Mouse (Mus musculus) intestine, embryonic 16.5 days (tissue): ENCODE measurements around the gene Fgfr2. TPM values are rescaled to one million over a fixed set of nuclear protein-coding genes. Genes with fewer than 3 reads are reported as not detected.

Experiments used
- ATAC-seq: fragments of 200-750 bp; cut with Nextera tagmentation; 2 replicates; pipeline ENCODE4 v1.8.0; 2017; ENCODE audit warnings: moderate TSS enrichment, moderate library complexity
- H3K27ac ChIP-seq: fragments of 300-500 bp; sonication (generic); 2 replicates; pipeline ENCODE4 v1.5.1; 2014; ENCODE audit warnings: mild to moderate bottlenecking, low read length
- H3K27me3 ChIP-seq: fragments of 300-500 bp; sonication (generic); replicated peaks from 2 replicates; pipeline ENCODE4 v1.6.1; 2014; ENCODE audit warnings: low read length, control low read depth, mixed read lengths; ENCODE audit not compliant: control insufficient read depth, insufficient read depth
- H3K36me3 ChIP-seq: fragments of 300-500 bp; sonication (generic); 2 replicates; pipeline ENCODE4 v1.6.1; 2014; ENCODE audit warnings: low read length, control low read depth; ENCODE audit not compliant: control insufficient read depth, insufficient read depth
- H3K4me1 ChIP-seq: fragments of 300-500 bp; sonication (generic); 2 replicates; pipeline ENCODE4 v1.6.1; 2014; ENCODE audit warnings: low read length, control low read depth, mixed read lengths; ENCODE audit not compliant: control insufficient read depth, insufficient read depth
- H3K4me2 ChIP-seq: fragments of 300-500 bp; sonication (generic); 2 replicates; pipeline ENCODE4 v1.6.1; 2014; ENCODE audit warnings: low read depth, low read length, control low read depth
- H3K4me3 ChIP-seq: fragments of 300-500 bp; sonication (generic); 2 replicates; pipeline ENCODE4 v1.5.1; 2014; ENCODE audit warnings: mild to moderate bottlenecking, low read length
- H3K9ac ChIP-seq: fragments of 300-500 bp; sonication (generic); 2 replicates; pipeline ENCODE4 v1.6.1; 2014; ENCODE audit warnings: low read depth, low read length
- H3K9me3 ChIP-seq: fragments of 300-500 bp; sonication (generic); 2 replicates; pipeline ENCODE4 v1.6.1; 2016; ENCODE audit warnings: low read length, control low read depth; ENCODE audit not compliant: control insufficient read depth
- WGBS: fragments of 180-500 bp; shearing (Covaris S2); extraction: QIAGEN DNeasy Blood & Tissue Kit; methylation state at CpG from one replicate; pipeline ENCODE4 v1.1.7; 2014; 5-methylcytosine and 5-hydroxymethylcytosine counted together
- polyA plus RNA-seq: library from polyadenylated mRNA; unstranded; fragments of >200 nt; fragmentation: Nextera tagmentation; extraction: Ambion mirVana; gene quantifications from 2 replicates; pipeline ENCODE4 v1.2.1, GENCODE M21; 2015

The Fgfr2 gene
- polyA plus RNA-seq, 1 experiment from 2014 or later: 47.3 TPM

- no peak overlapping the region for H3K4me3 ChIP-seq
- no peak overlapping the region for H3K9ac ChIP-seq
- 79% methylated on average over 3 of the region's 3 CpGs for WGBS
- no peak for ATAC-seq
- no peaks in the 10 kb centered on the region for H3K27me3 ChIP-seq
- H3K36me3 ChIP-seq: no peaks in the 10 kb centered on the region
- H3K4me2 ChIP-seq: no peak overlapping the region
- no peak overlapping the region for H3K27ac ChIP-seq
- H3K4me1 ChIP-seq: no peaks in the 10 kb centered on the region
- H3K9me3 ChIP-seq: no peaks in the 10 kb centered on the region
Measured at GRCm38 (mm10) chr7:132110308-132110707, 1012.8 kb downstream of the Fgfr2 start.

GRCm38 (mm10) chr7:132106891-132107290 is 1016.3 kb downstream of the Fgfr2 start:
- ATAC-seq: no peak
- Histone ChIP-seq H3K4me3 (no peak overlapping the region), H3K27me3 (no peaks in the 10 kb centered on the region), H3K9me3 (no peaks in the 10 kb centered on the region), H3K9ac (no peak overlapping the region), H3K27ac (no peak overlapping the region), H3K4me1 (no peaks in the 10 kb centered on the region), H3K4me2 (no peak overlapping the region), H3K36me3 (no peaks in the 10 kb centered on the region)
- WGBS: 88% methylated on average over 4 of the region's 4 CpGs

- no peak overlapping the region for H3K4me3 ChIP-seq
- H3K4me1 ChIP-seq: no peaks in the 10 kb centered on the region
- no peaks in the 10 kb centered on the region for H3K27me3 ChIP-seq
- no peaks in the 10 kb centered on the region for H3K9me3 ChIP-seq
- no peak overlapping the region for H3K4me2 ChIP-seq
- no peak overlapping the region for H3K9ac ChIP-seq
- 65% methylated on average over 4 of the region's 4 CpGs for WGBS
- ATAC-seq: no peak
- no peaks in the 10 kb centered on the region for H3K36me3 ChIP-seq
- H3K27ac ChIP-seq: no peak overlapping the region
Measured at GRCm38 (mm10) chr7:132105326-132105725, 1017.8 kb downstream of the Fgfr2 start.

GRCm38 (mm10) chr7:132098441-132098840 is 1024.7 kb downstream of the Fgfr2 start:
- Histone ChIP-seq H3K27ac (no peak overlapping the region), H3K9ac (no peak overlapping the region), H3K36me3 (no peaks in the 10 kb centered on the region), H3K27me3 (no peaks in the 10 kb centered on the region), H3K4me2 (no peak overlapping the region), H3K4me3 (no peak overlapping the region), H3K9me3 (no peaks in the 10 kb centered on the region), H3K4me1 (no peaks in the 10 kb centered on the region)
- ATAC-seq: no peak
- WGBS: 29% methylated on average over 4 of the region's 4 CpGs

GRCm38 (mm10) chr7:132094666-132095065 is 1028.5 kb downstream of the Fgfr2 start:
- no peaks in the 10 kb centered on the region for H3K36me3 ChIP-seq
- no peak overlapping the region for H3K4me2 ChIP-seq
- no peaks in the 10 kb centered on the region for H3K9me3 ChIP-seq
- H3K27me3 ChIP-seq: no peaks in the 10 kb centered on the region
- ATAC-seq: no peak
- H3K4me3 ChIP-seq: no peak overlapping the region
- WGBS: 49% methylated on average over 7 of the region's 7 CpGs
- no peaks in the 10 kb centered on the region for H3K4me1 ChIP-seq
- H3K27ac ChIP-seq: no peak overlapping the region
- H3K9ac ChIP-seq: no peak overlapping the region

- no peak overlapping the region for H3K27ac ChIP-seq
- WGBS: 91% methylated on average over 7 of the region's 7 CpGs
- no peaks in the 10 kb centered on the region for H3K4me1 ChIP-seq
- H3K9me3 ChIP-seq: no peaks in the 10 kb centered on the region
- H3K4me2 ChIP-seq: no peak overlapping the region
- ATAC-seq: no peak
- no peaks in the 10 kb centered on the region for H3K27me3 ChIP-seq
- no peak overlapping the region for H3K9ac ChIP-seq
- H3K36me3 ChIP-seq: no peaks in the 10 kb centered on the region
- no peak overlapping the region for H3K4me3 ChIP-seq
Measured at GRCm38 (mm10) chr7:132091551-132091950, 1031.6 kb downstream of the Fgfr2 start.

GRCm38 (mm10) chr7:132088606-132089005 is 1034.5 kb downstream of the Fgfr2 start:
- Histone ChIP-seq H3K9ac (no peak overlapping the region), H3K27me3 (no peaks in the 10 kb centered on the region), H3K9me3 (no peaks in the 10 kb centered on the region), H3K27ac (no peak overlapping the region), H3K36me3 (no peaks in the 10 kb centered on the region), H3K4me2 (no peak overlapping the region), H3K4me1 (no peaks in the 10 kb centered on the region), H3K4me3 (no peak overlapping the region)
- ATAC-seq: no peak
- 70% methylated on average over 6 of the region's 6 CpGs for WGBS

GRCm38 (mm10) chr7:132088181-132088580 is 1035.0 kb downstream of the Fgfr2 start:
- H3K9me3 ChIP-seq: no peaks in the 10 kb centered on the region
- H3K4me3 ChIP-seq: no peak overlapping the region
- no peaks in the 10 kb centered on the region for H3K36me3 ChIP-seq
- WGBS: 79% methylated on average over 4 of the region's 4 CpGs
- no peak overlapping the region for H3K9ac ChIP-seq
- no peak overlapping the region for H3K4me2 ChIP-seq
- no peak for ATAC-seq
- no peaks in the 10 kb centered on the region for H3K4me1 ChIP-seq
- no peak overlapping the region for H3K27ac ChIP-seq
- H3K27me3 ChIP-seq: no peaks in the 10 kb centered on the region

GRCm38 (mm10) chr7:132075825-132076224 is 1047.3 kb downstream of the Fgfr2 start:
- Histone ChIP-seq H3K9me3 (no peaks in the 10 kb centered on the region), H3K36me3 (no peaks in the 10 kb centered on the region), H3K4me3 (no peak overlapping the region), H3K27ac (no peak overlapping the region), H3K27me3 (no peaks in the 10 kb centered on the region), H3K4me1 (no peaks in the 10 kb centered on the region), H3K4me2 (no peak overlapping the region), H3K9ac (no peak overlapping the region)
- peak; percentile 82 for ATAC-seq
- WGBS: 55% methylated on average over 1 of the region's 1 CpGs

GRCm38 (mm10) chr7:132074503-132074902 is 1048.6 kb downstream of the Fgfr2 start:
- Histone ChIP-seq H3K4me2 (no peak overlapping the region), H3K36me3 (no peaks in the 10 kb centered on the region), H3K4me3 (no peak overlapping the region), H3K27me3 (no peaks in the 10 kb centered on the region), H3K4me1 (no peaks in the 10 kb centered on the region), H3K27ac (no peak overlapping the region), H3K9me3 (no peaks in the 10 kb centered on the region), H3K9ac (no peak overlapping the region)
- WGBS: 65% methylated on average over 3 of the region's 3 CpGs
- ATAC-seq: no peak
